Mouse (Mus musculus) gastrocnemius, adult 18-20 months (tissue): ENCODE measurements around the gene Kidins220. TPM values are rescaled to one million over a fixed set of nuclear protein-coding genes. Genes with fewer than 3 reads are reported as not detected.
A peak's percentile ranks its signal among the peaks of the same experiment; 100 is the strongest.

Source experiments
- DNase-seq: peaks from one replicate; pipeline ENCODE4 v3.0.0; 2021; ENCODE audit warnings: low spot score
- total RNA-seq, 2 experiments: library from RNA; stranded (reverse); gene quantifications; 2 replicates each; pipeline ENCODE4 v1.2.3; 2021

The Kidins220 gene
- total RNA-seq, 2 experiments from 2014 or later: 54.0 to 57.9 TPM

DNA sequence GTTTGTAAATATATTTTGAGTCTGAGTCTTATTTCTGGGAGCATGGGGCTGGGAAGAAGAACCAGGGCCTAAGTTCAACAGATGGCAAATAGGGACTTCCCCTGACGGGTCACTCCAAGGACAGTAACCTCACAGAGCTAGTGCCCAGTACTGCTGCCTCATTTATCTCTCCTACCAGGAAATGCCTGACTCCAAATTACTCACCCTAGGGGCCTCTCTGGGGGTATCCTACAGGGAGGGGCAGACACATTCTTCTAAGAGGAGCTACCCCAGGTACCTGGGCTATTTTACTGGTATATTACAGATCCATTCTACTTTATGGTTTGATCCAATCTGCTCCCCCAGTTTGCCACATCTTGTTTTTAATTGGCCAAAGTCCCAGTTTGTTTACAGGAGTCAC, 114.7 kb downstream of the Kidins220 start:
- no peak for DNase-seq

DNA sequence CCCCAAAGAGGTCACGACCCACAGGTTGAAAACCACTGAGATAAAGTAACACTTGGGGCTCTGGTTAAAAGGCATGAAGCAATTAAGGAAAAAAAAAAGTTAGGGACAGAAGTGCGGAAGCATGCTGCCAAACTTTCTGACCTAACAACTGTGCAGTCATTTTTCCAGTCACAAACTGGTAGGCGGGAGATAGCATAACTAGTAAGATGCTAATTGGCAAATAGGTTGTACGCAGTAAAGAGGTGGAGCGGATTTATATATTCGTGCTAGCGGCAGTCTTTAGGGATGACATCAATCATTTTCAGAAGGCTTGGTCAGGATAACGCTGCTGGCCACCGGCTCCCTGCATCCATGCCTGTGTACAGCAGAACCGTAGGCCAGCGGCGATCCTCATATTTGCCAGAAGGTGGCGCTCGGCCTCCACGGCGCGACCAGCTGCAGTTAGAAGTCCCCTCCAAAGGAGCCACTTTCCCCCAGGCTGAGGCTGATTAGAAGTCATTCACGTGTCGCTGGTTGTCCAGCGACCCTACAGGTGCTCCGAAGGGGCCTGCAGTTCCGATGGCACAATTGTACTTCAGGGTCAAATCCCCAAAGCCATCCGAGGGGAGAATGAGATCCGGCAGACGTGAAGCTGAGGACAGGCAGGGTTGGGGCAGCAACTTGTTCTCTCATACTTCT, 117.4 kb downstream of the Kidins220 start:
- peak; percentile 85 for DNase-seq

DNA sequence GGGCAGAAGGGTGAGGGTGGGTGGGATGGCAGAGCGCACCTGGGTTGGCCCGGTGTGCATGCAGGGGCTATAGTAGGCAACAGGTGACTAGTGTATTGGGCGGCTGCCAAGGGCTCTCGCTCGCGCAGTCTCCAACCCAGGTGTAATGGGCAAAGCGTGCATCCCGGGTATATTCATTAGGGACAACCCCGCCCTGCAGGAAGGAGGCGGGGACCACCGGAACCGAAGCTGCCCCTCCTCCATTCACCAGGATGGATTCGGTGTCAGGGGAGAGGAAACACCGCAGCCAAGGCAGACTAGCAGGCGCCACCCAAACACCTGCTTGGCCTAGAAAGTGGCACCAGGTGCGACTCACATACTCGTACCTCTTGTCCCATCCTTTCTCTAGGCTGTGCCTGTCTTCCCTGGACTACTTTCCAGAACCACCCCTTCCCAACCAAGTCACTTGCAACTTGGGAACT, 118.1 kb downstream of the Kidins220 start:
- DNase-seq: peak; percentile 9

DNA sequence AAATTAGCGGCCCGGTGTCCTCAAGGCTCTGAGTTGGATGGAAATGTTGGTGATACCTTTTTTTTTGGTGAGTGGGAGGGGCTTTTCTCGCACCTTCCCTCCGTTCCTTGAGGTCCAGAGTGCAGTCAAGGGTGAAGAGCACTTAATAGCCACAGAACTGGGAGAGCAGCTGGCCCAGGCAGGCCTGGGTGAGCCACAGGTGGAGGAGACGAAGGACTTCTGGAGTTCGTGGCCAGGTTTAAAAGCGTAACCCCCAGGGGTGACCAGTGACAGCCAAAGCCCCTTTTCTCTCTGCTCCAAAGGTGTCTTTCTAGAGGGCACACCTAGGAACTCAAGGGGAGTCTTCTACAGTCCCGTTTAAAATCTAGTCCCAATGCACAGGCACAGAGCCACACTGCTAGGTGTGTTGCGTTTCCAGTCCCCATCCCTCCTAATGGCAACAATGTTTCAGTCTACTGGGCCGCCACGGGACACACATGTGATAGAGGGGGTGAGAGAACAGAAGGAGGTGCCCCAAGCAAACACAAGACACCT, 118.6 kb downstream of the Kidins220 start:
- DNase-seq: no peak

DNA sequence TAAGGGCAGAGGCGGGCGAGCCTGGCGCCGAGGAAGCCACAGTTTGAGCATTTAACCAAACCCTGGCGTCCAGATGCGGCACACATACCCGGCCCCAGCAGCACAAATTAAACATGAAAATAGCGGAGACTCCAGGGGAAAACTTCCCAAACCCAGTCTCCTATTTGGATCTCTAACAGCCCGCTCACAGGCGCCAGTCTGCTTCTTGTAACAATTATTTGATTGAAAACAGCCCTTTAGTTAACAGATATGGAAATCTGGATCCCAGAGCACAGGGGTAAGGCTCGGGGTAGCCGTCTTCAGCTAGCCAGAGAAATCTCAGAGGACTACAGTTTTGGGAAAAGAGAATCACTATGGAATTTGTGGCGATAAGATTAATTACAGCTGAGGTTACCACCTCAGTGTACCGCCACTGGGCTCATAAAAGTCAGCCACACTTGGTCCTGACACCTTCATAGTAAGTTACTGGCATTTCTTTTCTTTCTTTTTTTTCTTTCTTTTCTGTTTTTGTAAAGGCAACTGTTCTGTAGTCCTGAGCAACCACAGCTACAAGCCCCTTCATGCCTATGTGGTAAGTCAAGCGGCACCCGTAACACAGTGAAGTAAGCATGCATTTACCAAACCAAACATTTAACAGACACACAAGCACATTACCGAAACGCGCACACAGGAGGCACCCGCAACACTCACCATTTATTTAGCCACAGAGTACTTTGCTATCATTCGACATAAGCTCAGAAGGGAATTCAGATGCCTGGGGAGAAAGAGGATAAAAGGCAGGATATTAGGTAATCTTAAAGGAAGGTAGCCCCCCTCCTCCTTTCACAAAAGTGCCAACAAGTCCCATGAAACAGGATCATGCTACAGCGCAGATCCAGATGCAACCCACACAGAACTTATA, 120.1 kb downstream of the Kidins220 start:
- peak; percentile 12 for DNase-seq

DNA sequence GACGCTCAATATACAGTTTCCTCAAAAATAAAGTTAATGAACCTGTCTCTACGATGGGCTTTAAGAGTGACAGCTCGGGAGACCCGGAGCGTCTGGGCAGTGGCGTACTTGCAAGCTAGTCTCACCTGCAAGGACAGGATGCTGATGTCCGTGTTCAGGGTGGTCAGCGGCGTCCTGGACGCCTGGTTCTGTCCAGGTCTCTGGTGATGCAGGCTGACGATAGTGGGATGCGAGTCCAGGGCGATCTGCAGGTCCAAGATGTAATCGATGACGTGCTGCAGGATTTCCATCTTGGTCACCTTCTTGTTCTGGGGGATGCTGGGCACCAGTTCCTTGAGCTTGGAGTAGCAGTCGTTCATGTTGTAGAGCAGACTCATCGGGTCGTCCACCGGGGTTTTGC, 120.8 kb downstream of the Kidins220 start:
- peak; percentile 17 for DNase-seq

DNA sequence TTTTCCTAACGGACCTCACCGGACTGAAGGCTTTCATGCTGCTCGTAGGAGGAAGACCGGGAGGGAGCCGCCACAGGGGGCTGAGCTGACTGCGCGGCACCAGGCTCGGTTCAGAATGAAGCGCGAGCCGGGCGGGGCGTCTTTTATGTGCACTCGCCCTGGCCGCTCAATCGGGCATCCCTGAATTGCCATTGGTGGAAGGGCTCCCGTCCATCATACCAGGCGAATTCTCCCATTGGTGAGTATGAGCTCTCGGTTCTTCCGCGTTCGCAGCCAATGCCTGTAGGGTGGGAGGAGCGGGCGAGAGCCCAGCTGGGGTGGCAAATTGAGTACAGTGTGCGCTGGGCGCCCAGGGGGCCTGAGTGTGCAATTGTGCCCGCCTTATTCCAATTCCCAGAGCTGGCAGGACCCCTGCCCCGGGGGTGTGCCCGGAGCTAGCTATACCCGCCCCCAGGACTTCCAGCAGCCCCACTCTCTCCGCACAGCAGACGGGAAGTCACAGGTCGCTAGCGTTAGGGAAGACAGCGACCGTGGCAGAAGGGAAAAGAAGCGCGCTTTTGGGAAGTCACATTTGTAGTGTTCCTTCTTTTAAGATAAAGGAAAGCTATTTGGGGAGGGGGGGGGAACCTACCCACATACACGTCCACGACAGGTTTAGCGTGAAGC, 121.4 kb downstream of the Kidins220 start:
- peak; percentile 98 for DNase-seq

DNA sequence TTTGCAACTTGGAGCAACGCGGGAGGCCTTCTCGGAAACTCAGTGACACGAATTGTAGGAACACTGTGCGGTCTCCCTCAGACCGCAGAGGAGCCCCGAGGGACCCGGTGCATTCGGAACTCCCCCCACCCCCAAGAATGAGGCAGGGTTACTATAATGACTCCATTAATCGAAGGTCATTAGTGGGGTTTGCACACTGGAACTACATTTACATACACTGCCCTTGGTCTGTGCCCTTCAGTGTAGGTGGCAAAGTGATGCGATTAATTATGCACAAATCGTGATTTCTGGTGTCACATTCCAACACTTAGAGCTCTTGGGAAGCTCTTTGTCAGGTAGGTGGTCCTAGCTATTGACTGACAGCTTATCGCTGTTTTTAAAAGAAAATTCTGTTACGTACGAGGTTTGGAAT, 121.9 kb downstream of the Kidins220 start:
- DNase-seq: peak; percentile 3

DNA sequence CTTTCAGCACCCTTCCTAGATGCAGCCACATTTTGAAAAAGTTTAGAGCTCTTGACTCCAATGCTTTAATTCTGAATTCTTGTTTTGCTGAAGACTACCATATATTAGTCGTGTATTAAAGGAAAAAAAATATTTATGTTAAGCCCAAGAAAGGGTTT, 122.2 kb downstream of the Kidins220 start, which contains the start of gene Id2:
Gene Id2, minus strand, starts transcription at position 89 of the 158 bp plus-strand sequence.
- DNase-seq: no peak

DNA sequence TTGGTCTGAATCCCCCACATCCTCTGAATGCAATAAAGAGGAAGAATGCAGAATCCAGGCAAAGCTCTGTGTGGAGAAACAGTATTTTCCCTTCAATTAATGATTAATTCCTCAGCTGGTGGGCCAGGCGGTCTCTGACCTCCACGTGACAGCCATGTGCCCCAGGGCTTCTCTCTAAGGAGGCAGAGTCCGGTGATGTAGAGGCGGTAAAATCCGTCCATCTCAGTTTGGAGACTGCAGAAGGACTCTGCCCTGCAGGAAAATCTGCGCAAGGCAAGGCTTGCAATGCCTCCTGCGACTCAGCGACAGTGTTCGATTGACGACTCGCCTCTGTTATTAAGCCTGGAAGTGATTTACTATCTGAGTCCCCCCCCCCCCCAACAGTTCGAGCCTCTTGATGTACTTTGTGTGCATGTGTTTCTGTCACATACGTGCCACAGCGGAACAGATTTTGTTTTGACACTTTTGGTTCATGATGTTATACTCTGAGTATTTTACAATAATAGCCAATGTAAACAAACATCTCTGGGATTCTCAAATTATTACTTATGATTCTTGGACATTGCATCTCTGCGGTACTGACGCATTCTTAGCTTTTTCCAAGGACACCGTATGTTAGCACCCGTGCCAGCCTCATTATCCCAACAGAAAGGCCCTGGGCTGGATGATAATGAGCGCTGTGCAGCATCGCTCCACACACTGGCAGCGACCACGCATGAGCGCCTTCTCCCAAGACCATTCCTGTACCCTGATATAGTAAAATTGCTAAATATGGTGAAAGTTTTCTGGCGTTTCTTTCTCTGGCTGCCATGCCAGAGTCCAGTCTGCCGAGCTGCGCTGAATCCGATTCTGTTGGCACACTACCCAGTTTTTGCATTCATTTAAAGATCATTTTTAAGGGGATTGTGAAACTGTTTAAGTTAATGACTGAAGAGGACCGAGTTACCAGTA, 122.8 kb downstream of the Kidins220 start:
- peak; percentile 12 for DNase-seq

DNA sequence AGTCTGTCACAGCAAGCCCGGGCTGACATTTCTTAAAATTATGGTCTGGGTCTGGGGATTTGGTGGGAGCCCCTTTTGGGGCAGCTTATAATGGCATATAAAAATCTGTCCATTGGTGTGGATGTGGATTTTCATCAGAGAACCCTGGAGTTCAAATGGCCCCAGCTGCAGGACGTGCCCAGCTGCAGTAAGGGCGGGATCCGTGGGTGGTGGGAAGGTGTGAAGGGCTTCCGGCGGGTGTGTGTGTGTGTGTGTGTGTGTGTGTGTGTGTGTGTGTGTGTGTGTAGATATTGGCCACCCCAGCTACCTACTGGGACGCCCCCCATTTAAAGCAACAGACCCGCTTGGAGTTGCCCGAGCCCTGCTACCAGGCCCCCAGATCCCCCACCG, 123.4 kb downstream of the Kidins220 start:
- no peak for DNase-seq

DNA sequence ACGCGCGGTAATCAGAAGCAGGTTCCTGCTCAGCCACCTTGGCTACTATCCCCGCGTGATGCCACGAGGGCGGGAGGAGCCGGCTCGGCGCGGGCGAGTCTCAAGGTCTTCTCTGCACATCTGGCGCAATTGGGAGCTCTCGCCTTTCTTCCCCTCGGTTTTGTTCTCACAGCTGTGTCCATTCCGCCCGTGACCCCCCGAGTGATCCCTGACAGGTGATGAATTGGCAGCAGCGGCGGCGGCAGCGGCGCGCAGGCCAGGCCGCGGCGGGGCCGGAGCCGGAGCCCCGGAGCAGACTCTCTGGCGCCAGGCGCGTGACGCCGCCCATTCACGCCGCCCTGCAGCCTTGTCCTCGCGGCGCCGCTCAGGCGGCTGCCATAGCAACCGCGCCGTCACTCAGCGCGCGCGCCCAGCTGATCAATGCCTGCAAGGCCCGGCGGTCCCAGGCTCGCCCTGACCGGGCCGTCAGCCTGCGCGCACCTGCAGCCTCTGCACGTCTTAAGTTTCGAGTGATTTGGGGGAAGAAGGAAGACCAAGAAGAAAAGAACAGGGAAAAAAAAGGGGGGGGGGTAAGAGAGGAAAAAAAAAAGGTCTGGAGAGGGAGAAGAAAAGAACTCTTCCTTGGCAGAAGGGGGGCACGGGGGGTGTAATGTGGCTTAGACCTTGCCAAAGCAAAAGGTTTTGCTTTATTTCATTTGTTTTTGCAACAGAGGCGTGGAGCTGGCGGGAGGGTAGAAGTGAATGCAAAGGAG, 124.0 kb downstream of the Kidins220 start:
- DNase-seq: peak; percentile 84

DNA sequence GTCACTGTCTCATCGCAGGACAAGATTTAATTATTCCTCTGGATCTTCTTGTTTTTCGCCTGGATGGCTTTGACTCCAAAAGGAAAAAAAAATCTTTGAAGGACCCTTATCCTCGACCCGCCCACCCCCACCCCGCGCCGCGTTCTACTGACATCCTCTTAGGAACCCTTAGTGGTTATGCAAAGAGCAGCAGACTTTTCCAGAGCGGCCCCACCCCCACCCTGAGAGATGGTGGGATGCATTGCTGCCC, 124.5 kb downstream of the Kidins220 start:
- DNase-seq: no peak

DNA sequence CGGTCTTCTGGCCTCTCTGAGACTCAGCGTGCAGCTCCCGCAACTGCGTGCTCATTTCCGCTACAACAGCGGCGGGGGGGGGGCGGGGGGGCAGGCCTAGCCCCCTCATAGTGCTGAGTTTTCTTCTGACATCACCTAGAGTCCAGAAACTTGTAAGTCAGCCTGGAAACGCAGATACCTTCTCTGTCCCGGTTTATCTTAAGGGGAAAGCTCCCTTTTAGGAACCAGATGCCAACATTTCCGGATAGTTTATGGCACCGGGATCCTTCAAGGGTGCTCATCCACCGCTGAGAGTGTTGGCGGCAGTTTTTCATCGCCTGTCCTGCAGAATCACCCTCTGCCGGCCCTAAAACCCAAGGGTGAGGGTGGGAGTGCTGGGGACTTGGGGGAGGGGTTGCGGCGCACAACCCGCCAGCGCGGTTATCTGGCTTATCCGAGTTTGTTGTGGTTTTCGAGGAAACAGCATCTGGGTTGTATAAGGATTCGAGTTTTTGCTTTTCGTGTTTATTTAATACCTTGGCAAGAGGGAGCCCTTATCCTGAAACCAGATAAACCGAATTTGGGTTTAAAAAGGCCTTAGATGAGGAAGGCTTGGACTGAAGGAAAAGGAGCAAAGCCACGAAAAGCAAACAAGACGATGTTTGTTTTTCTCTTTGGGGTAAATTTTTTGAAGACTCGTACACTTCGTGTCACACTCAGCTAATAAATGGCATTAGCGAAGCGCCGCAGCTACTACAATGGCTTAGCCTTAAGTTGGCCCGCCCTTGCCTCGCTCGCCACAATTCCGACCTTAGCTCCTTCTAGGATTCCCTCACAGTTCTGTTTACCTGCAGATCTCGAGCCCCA, 125.1 kb downstream of the Kidins220 start:
- DNase-seq: peak; percentile 23

DNA sequence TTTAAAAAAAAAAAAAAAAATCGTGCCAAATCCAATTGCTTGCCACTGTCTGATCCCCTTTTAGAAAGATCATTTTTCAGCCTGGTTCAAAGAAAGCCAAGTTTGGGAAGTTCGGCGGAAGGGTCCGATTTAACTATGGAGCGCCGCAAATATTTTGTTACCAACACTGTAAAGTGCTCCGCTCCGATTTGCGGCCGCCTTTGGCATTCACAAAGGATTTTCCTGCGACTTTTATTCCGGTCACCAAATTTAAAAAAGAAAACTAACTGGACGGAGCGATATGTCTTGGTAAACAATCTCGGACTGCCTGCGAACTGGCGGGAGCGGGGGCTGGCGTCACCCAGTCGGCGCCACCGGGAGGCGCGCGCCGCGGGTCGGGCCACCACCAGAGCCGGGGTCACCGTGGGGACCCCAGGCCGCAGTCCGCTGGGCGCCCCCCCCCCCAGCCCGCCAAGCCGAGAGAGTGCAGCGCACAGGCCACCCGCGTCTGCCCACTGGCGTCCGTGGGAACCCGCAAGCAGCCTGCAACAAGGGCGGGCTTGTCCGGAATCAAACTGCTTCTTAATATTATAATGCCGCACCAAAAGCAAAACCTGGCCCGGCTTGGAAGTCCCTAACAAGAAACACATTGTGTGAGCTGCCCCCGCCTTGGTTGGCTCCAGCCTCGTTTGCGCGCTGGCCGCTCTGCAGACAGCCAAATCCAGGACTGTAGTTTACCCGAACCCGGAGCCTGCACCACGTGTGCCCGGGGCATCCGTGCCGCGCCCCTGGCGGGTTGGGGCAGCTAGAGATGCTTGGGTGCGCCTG, 125.9 kb downstream of the Kidins220 start:
- DNase-seq: peak; percentile 32

DNA sequence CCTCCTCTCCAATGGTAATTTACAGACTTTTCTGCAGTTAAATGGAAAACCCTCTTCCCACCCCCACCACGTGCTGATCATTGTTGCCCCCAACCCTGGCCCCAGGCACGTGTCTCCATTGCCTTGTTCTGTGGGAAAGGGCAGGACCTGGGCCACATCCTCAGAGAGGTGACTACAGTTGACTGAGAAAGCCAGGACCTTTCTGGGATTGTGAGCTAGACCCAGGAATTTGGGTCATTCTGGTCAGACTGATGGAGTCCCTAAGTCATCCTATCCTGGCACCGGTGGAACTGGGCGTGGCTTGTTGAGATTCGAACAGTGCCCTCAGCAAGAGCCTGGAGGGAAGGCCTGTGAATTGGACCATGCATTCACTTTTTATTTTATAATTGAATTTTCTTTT, 126.7 kb downstream of the Kidins220 start:
- peak; percentile 5 for DNase-seq

DNA sequence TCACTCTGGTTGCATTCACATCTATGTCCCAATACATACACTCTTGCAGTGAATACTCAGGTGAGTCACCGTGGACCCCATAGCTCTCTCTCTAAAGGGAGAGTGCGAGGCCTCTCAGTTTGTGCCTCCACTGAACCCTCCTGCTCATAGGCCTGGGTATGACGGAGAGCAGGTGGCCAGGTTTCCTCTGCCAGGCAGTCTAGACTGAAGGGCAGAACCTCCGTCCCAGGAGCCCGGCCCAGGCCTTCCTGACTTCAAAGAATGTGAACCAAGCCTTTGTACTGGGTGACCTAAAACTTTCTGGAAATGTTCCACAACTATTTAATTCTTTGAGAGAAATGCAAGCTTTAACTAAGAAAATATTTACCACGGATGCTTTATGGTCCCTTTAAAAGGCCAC, 129.2 kb downstream of the Kidins220 start:
- no peak for DNase-seq

DNA sequence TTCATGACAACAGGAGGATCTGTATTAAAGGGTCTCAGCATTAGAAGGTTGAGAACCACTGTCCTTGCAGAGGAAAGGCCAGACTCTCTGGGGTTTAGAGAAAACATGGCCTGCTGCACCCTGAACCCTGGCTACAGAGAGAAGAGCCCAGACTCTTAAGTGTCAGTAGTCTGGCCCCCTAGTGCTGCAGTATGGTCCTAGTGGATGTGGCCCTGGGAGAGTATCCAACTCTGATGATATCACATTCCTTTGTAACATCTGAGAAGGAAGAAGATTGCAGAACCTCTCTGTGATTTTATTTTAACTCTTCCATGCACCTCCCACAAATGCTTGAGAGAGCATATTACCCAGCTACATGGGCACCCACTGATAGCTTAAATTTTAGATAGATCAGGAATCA, 129.8 kb downstream of the Kidins220 start:
- DNase-seq: no peak

DNA sequence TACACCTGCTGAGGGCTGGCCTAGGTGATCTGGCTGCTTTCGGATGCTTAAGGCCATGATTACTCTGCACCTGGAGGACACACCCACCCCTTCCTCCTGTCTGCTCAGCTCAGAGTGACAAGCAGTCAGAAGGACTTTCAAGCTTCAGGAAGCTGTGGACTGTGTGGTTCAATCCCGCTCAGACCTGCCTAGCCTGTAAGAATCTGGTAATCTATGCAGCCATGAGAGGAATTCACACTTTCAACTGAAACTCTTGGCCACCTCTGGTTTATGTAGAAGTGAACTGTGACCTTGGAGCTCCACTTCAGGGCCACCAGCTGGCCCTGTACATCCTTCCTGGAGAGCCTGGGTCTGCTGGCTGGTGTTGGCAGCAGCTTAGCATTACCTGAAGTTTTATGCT, 134.1 kb downstream of the Kidins220 start:
- no peak for DNase-seq
